ENCODE assay signal across 13 mouse cellular contexts in the genomic region with DNA sequence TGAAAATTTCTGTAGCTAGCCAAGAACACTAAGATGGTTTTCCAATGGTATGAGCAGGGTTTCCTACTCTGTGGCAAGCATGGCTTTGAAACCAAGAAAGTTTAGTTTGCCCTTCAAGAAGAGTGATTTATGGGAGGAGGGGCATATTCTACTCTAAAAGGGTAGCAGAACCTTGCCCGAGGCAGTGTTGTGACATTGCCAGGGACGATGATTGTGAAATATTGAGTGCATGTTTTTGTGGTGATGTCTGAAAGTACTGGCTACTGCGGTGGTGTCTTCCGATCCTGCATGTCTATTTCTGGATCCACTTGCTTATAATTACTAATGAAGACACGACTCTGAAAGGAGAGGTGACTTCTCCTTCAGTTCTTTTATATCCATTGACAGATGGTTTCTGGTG.
A peak's percentile ranks its signal among the peaks of the same experiment; 100 is the strongest.
DNase-seq lines count a peak whose midpoint lies in the region; ATAC-seq and TF ChIP-seq lines count a peak whose summit lies in the region.
"Had no signal": no experiment of that assay in that cellular context is flagged by ENCODE, and none has a peak within 500 bp of the region (broad histone marks: within the 10 kb centered on the region; RNA-seq: fewer than 3 reads in every experiment).

No protein-coding gene starts in this region.

- no peak for TF ChIP-seq POLR2A in olfactory bulb, adult 2 months (IDR thresholded peaks at IDR 0.05; ENCODE audit: insufficient read depth, low read depth, low read length)

- ATAC-seq in frontal cortex, adult (ENCODE audit: low TSS enrichment), result peak; percentile 39
- no peak for ATAC-seq in liver, embryonic 12.5 days
- ATAC-seq in megakaryocyte-erythroid progenitor cell, adult 5-6 weeks (replicated peaks; ENCODE audit: low FRiP score, low TSS enrichment, poor library complexity, severe bottlenecking), result no peak
- ATAC-seq: hindbrain, postnatal 0 days had no signal

- H3K9me3 ChIP-seq in liver, embryonic 12.5 days (replicated peaks), result no peaks in the 10 kb centered on the region
- H3K9me3 ChIP-seq: limb, embryonic 10.5 days; midbrain, embryonic 12.5 days had no signal

- TF ChIP-seq CTCF in olfactory bulb, adult 2 months (IDR thresholded peaks at IDR 0.05; ENCODE audit: insufficient read depth, low read depth, low read length), result no peak

- no peaks in the 10 kb centered on the region for H3K27me3 ChIP-seq in liver, embryonic 12.5 days (replicated peaks)
- H3K27me3 ChIP-seq: midbrain, embryonic 12.5 days had no signal

- intact Hi-C loops in heart, postnatal 36 days (cut with DNase I), result no loop called here
- intact Hi-C loops in left cerebral cortex, postnatal 14 days (cut with DNase I), result no loop called here

- WGBS in liver, embryonic 12.5 days (ENCODE audit: insufficient replicate concordance), result 38% methylated on average over 5 of the region's 5 CpGs
- 37% methylated on average over 5 of the region's 5 CpGs for WGBS in olfactory bulb, adult 2 months

- H3K4me2 ChIP-seq in liver, embryonic 12.5 days, result no peak overlapping the region
- H3K4me2 ChIP-seq: midbrain, embryonic 12.5 days had no signal

- no peaks in the 10 kb centered on the region for H3K4me1 ChIP-seq in liver, embryonic 12.5 days
- H3K4me1 ChIP-seq in olfactory bulb, adult 2 months (ENCODE audit: control insufficient read depth, insufficient read depth, low read length), result no peaks in the 10 kb centered on the region
- H3K4me1 ChIP-seq: limb, embryonic 10.5 days; midbrain, embryonic 12.5 days had no signal

- no peak overlapping the region for H3K9ac ChIP-seq in liver, embryonic 12.5 days
- H3K9ac ChIP-seq: midbrain, embryonic 12.5 days had no signal

- H3K27ac ChIP-seq in liver, embryonic 12.5 days, result no peak overlapping the region
- H3K27ac ChIP-seq in olfactory bulb, adult 2 months (ENCODE audit: insufficient read depth, low read depth, low read length), result 0 out of 2 replicates have a peak overlapping the region, but pooled peaks have one; percentile 46
- H3K27ac ChIP-seq: hindbrain, postnatal 0 days; limb, embryonic 10.5 days; midbrain, embryonic 12.5 days had no signal

- H3K4me3 ChIP-seq in liver, embryonic 12.5 days, result no peak overlapping the region
- H3K4me3 ChIP-seq in olfactory bulb, adult 2 months (ENCODE audit: insufficient read depth, low read depth, low read length), result no peak overlapping the region
- H3K4me3 ChIP-seq: limb, embryonic 10.5 days; midbrain, embryonic 12.5 days had no signal

- no peaks in the 10 kb centered on the region for H3K36me3 ChIP-seq in liver, embryonic 12.5 days
- H3K36me3 ChIP-seq: limb, embryonic 10.5 days; midbrain, embryonic 12.5 days had no signal

- DNase-seq in frontal cortex, postnatal 14 days (ENCODE audit: low spot score in 2 of 2), result no peak
- DNase-seq in liver, result peak; percentile 6
- peak; percentile 35 to 61 for DNase-seq in heart, postnatal 36 days
- no peak for DNase-seq in left cerebral cortex, postnatal 14 days (ENCODE audit: low spot score in 2 of 2)
- DNase-seq: B cell, adult 2 months; cerebellum, adult 9-10 months had no signal

Comparison
In these comparisons a context has a peak if more than half of its experiments do, and no peak if none do; other contexts are left out.
1. DNase-seq: peak in liver (single experiment) and heart, postnatal 36 days (2 of 2); none in frontal cortex, postnatal 14 days (0 of 2) and left cerebral cortex, postnatal 14 days (0 of 2).